Mouse (Mus musculus) kidney, postnatal 4 days (tissue): ENCODE measurements around the gene Mier2.

Source experiments
- DNase-seq, 2 experiments: peaks; one replicate each; pipeline ENCODE4 v3.0.0; 2021; ENCODE audit warnings: mixed read lengths in 2 of 2

Gene Mier2

GRCm38 (mm10) chr10:79538873-79539272 is 16.1 kb downstream of the Mier2 start:
- DNase-seq = no peak

GRCm38 (mm10) chr10:79538323-79538722 is 16.7 kb downstream of the Mier2 start:
- no peak for DNase-seq

GRCm38 (mm10) chr10:79537781-79538180 is 17.2 kb downstream of the Mier2 start:
- no peak for DNase-seq

DNA sequence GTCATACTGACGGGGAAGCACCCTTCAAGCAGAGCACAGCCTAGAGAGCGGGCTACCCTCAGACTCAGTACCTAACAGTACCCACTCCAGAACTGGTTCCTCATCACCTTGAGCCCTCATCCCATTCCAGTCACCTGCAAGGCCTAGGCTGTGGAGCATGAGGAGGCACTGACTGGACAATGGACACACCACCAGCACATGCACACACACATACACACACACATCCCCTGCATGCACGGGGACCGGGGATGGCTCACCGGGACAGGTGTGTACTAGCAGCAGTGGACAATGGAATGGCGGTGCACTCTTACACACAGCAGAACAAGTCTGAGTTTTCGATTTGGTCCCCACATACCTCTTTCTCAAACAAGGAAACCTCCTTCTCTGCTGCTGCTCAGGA is 17.7 kb downstream of the Mier2 start:
- no peak for DNase-seq

DNA sequence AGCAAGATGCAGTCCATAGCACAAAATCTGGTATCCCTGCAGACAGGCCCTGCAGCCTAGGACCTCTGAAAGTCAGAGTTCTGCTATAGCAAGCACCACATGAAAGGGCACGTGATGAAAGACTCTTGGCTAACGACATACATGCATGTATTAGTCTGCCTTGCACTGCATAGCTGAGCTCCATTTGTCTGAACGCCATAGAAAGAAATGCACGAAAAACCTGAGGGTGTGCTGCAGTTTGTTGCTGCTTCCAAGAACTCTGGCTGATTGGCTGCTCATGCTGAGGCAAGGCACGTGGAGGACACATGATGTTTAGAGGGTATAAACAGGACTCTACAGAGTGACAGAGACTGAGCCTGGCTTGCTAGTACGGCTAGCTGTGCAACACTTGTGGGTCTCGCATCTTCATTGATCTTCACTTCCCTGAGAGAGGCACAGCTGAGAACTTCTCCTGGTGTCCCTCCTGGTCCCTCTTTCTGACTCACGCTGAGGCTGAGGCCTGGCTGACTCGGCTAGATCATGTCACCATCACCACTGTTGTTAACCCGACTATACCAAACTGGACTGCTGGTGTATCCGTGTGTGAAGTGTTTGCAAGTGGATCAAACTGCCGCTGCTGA is 18.4 kb downstream of the Mier2 start:
- no peak for DNase-seq

DNA sequence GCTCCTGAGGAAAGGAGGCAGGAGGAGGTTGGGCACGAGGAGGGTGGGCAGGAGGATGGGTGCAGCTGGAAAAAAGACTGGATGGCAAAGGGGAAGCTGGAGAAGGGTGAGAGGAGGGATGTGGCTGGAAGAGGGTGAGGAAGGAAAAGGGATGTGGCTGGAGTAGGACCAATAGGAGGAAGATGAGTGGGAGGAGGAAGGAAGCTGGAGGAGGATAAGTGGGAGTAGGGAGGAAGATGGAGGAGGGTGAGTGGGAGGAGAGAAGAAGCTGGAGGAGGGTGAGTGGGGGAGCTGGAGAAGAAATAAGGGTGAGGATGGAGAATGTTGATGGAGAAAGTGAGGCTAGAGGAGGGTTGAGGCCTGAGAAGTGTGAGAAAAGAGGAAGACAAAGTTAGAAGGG is 19.6 kb downstream of the Mier2 start:
- DNase-seq = peak in 1 of 2 experiments; percentile 1

DNA sequence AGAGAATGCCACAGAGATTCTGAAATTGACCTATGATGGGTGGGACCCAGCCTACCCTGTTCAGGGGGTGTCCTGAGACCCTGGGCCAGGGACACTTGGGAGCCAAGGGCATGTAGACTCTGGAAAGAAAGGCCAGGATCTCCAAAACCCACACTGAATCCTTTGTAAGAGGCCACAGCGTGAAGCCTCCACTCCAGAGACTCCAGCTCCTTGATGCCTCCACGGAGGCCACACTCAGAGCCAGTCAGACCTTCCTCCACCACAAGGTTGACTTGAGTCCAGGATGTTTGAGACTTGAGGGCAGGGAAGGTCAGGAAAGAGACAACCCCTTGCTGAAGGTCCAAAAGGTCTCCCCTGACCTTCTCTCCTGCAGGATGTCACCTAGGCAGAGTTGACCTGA is 20.6 kb downstream of the Mier2 start:
- DNase-seq = peak in 1 of 2 experiments; percentile 1

DNA sequence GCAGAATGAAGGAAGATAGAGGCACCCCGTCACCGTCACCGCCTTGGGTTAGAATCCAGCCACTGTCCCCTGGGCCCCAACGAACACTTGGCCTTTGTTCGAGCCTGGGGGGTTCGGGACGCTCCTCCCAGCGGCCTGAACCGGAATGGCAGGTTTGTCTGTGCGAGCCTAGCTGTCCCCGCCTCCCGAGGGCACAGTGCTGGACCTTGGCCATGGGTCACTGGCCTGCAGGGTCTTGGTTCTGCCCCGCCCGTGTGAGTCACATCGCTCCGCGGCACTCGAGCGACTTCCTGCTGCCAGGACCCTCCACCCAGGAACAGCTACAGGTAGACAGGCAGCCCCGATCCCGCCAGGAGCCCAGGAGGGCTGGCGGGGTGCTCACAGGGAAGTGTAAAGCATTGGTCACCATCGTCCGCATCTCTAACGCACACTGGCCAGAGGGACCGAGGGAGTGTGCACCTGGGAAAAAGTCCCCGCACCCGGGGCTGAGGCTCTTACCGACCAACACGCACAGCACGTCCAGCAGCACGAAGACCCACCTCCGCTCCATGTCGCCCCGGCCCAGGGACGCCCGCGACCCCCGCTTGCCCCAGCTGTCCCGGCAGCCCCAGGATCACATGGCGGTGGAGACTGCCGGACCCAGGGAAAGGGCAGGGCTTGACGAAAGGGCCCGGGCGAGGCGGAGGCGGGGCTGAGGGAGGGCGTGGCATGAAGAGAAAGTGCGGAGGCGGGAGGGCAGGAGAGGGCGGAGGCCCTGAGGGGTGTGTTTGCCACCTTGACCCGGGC is 21.7 kb downstream of the Mier2 start, which contains the start of gene Plpp2:
TSS of gene Plpp2 (minus strand) at position 671 of the 786 bp plus-strand sequence.
- DNase-seq = peak; percentile 88 to 92

DNA sequence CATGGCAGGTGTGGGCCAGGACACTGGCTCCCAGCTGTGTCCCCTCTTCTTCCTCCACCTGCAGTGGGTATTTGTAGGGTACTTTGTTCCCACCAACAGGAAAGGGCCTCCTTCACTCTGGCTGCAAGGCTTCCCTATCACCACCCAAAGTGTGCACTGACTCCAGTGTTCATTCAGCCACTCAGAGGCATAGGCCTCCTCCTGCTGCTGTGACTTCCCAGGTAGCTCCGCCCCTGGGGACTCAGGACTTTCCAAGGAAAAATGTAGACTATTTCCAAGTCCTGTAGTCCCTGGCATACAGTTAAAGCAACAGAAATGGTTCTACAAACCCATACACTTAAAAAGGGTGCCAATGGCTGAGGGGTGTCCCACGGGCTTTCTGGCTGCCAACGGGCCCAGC is 22.3 kb downstream of the Mier2 start:
- DNase-seq = peak; percentile 30 to 50

DNA sequence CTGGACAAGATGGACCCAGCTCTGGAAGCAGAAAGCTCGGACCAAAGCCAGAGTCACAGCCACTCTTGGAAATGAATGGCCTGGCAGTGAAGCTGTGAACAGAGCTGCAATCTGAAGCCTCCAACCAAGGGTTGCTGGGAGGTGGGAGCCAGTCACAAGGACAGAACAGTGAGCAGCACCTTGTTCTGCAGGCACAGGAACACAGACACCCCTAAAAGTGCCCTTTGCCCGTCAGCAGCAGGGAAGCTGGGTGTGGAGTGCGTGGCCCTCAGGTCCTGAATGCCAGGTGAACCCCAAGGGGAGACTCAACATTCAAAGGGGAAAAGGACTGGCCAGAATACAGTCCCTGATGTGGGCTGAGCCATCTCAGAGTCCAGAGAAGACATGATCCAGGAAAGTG is 23.4 kb downstream of the Mier2 start:
- DNase-seq = no peak

GRCm38 (mm10) chr10:79530721-79531120 is 24.3 kb downstream of the Mier2 start:
- no peak for DNase-seq

- DNase-seq = no peak
Measured at GRCm38 (mm10) chr10:79530241-79530640, 24.8 kb downstream of the Mier2 start.

- DNase-seq = no peak
Measured at GRCm38 (mm10) chr10:79528081-79528480, 26.9 kb downstream of the Mier2 start.

DNA sequence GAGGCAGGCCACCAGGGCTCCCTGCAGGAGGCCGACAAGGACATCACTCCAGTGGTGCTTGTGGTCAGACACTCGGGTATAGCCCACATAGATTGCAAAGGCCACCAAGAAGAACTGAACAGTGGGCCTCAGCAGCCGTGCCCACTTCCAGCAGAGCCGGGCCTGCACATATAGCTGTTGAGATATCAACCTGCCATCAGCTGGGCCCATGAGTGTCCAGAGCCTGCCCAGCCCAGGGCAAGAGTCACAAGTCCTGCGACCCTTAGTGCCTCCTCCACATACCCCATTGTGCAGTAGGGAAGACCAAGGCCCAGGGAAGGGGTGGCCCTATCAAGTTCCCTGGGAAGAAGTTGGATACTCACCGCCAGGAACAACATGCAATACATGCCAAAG is 27.6 kb downstream of the Mier2 start:
- no peak for DNase-seq

- no peak for DNase-seq
Measured at GRCm38 (mm10) chr10:79526661-79527452, 28.1 kb downstream of the Mier2 start.

- no peak for DNase-seq
Measured at GRCm38 (mm10) chr10:79525456-79526325, 29.3 kb downstream of the Mier2 start.

DNA sequence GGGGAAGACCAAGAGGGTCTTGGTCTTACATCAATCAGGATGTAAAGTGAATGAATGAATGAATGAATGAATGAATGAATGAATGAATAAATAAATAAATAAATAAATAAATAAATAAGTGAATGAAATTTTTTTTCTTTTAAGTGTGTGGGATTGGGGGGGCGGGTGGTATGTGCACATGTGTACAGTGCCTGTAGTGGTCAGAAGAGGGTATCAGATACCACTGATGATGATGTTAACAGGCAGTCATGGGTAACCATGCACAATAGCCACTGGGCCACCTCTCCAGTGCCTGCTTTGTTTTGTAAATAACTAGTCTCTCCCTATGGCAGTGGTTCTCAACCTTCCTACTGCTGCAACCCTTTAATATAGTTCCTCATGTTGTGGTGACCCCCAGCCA is 30.6 kb downstream of the Mier2 start:
- no peak for DNase-seq

DNA sequence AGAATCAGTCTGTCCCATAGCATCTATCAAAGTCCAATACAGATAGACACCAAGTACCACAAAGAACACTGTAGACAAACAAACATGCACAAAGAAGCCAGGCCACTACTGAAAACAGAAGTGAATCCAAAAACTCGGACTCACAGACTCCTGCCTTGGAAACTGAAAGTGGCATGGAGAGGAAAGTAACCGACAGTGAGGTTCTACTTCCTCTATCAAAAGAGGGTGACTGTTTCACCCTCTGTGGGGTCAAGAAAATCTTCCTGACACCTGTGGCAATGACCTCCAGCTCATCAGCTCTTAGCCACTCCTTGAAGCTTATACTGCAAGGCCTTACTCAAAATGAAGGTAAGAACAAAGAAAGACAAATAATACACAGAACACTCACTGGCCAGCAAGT is 48.3 kb downstream of the Mier2 start:
- DNase-seq = no peak

GRCm38 (mm10) chr10:79502830-79503644 is 52.0 kb downstream of the Mier2 start:
- DNase-seq = no peak

DNA sequence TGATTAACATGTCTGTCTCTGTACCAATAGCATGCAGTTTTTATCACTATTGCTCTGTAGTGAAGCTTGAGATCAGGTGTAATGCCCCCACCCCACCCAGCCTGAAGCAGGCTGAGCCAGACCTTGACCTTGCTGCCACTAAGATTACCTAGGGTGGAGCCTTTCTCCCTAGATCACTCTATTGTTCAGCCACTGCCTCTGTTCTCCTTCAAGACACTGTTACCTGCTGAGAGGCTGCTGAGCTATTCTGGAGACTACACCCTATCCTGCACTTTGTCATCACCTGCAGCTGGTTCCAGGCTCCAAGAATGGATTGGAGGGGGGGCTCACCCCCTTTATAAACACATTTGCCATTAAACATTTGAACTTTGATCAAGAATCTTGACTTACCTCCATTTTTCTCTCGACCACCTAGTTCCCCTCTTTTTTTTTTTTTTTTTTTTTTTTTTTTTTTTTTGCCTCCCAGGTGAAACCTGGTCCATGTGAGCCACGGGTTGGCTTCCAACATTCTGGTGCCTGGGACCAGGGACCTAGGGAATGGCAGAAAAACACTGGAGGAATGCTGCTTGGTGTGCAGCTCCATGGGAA is 58.2 kb downstream of the Mier2 start:
- DNase-seq = no peak

DNA sequence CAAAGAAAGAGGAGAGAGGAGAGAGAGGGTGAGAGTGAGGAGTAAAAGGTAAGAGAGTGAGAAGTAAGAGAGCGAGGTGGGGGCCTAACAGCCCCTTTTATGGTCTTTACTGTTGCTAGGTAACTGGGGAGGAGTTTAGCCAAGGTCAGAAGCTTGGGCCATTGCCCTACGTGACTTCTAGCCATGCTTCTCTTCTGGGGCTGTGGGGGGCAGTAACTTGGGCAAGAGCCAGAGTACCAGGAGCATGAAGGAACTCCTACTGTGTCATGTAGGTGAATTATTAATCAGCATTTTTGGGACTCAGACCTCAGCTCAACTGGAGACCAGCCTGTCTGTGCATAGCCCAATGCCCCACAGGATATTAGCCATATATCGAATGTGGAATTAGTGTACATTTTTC is 59.1 kb downstream of the Mier2 start:
- peak; percentile 3 to 7 for DNase-seq
